Mouse (Mus musculus) testis, adult 2 months (tissue): Measurements from ENCODE around the gene Thegl. TPM values are rescaled to one million over a fixed set of nuclear protein-coding genes. Genes with fewer than 3 reads are reported as not detected.

Source experiments
- H3K27ac ChIP-seq: fragments of 200-500 bp; 2 replicates; pipeline ENCODE4 v1.5.1; 2012; ENCODE audit warnings: low read depth, low read length; ENCODE audit not compliant: control insufficient read depth, insufficient read depth
- H3K27me3 ChIP-seq: fragments of 200-500 bp; 2 replicates; pipeline ENCODE4 v1.6.1; 2012; ENCODE audit warnings: mild to moderate bottlenecking, low read length, moderate library complexity; ENCODE audit not compliant: control insufficient read depth, insufficient read depth
- H3K36me3 ChIP-seq: fragments of 200-500 bp; 2 replicates; pipeline ENCODE4 v1.6.1; 2012; ENCODE audit warnings: mild to moderate bottlenecking, low read length; ENCODE audit not compliant: control insufficient read depth, insufficient read depth
- H3K4me1 ChIP-seq: fragments of 200-500 bp; 2 replicates; pipeline ENCODE4 v1.6.1; 2012; ENCODE audit warnings: low read length; ENCODE audit not compliant: control insufficient read depth, insufficient read depth
- H3K4me3 ChIP-seq: fragments of 200-500 bp; 2 replicates; pipeline ENCODE4 v1.5.1; 2012; ENCODE audit warnings: low read depth, mild to moderate bottlenecking, low read length, moderate library complexity, mixed read lengths; ENCODE audit not compliant: control insufficient read depth
- CTCF ChIP-seq: fragments of 200-500 bp; IDR thresholded peaks from 2 replicates; pipeline ENCODE4 v1.5.1; 2012; ENCODE audit warnings: low read depth, mild to moderate bottlenecking, inconsistent platforms, low read length, moderate library complexity; ENCODE audit not compliant: control insufficient read depth, insufficient read depth, insufficient replicate concordance
- POLR2A ChIP-seq: fragments of 200-500 bp; IDR thresholded peaks from 2 replicates; pipeline ENCODE4 v1.6.1; 2012; ENCODE audit warnings: low read depth, mild to moderate bottlenecking, inconsistent platforms, low read length, moderate library complexity; ENCODE audit not compliant: control insufficient read depth
- polyA plus RNA-seq: library from polyadenylated mRNA; depleted of rRNA; stranded (reverse); fragments of >200 nt; gene quantifications from 2 replicates; pipeline ENCODE4 v1.2.3, GENCODE M21; 2012

Gene Thegl
- polyA plus RNA-seq, 1 experiment, result 149 TPM

DNA sequence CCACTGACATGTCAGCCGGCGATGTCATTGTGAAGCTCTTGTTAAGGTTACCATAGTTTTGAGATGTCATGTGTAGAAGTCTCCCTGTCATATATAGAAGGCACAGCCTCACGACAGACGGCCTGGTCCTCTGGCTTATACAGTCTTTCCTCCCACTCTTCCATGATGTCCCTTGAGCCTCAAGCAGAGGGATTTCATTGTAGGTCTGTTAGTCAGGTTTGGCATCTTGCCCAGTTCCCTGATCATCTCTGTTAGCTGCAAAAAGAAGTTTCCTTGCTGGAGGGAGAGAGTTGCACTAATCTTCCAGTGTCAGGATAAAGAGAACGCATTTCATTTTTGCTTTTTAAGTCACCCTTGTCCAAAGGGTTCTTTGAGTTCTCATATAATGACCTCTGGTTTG is 36.8 kb downstream of the Thegl start:
- Histone ChIP-seq H3K27ac (no peak overlapping the region), H3K4me3 (no peak overlapping the region), H3K36me3 (no peaks in the 10 kb centered on the region), H3K27me3 (no peaks in the 10 kb centered on the region), H3K4me1 (no peaks in the 10 kb centered on the region)
- TF ChIP-seq POLR2A (no peak), CTCF (no peak)

DNA sequence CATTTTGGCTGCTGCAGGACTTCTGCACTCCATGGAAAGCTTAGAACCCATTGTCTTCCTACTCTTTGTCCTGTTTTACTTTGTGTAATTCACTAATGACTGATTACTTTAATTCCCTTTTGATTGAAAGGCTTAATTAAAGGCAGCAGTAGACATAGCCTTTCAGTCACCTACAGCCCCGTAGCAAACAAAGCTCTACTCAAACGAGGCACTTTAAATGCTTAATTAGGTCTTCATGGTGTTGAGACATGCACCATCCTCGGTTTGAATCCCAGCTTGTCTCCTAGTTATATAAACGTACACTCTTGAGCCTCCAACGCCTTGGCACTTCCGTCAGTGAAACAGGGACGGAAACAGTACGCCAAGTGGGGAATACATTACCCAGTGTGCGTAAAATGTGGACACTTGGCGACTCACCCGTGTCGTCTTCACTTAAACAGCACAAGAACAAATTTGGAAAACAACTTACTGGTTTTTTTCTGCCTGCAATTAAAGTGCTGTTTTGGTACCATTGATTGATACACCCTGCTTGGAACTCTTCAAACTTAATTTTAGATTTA is 41.1 kb downstream of the Thegl start:
- no peaks in the 10 kb centered on the region for H3K27me3 ChIP-seq
- no peak overlapping the region for H3K4me3 ChIP-seq
- TF ChIP-seq POLR2A, result no peak
- no peak for TF ChIP-seq CTCF
- no peak overlapping the region for H3K27ac ChIP-seq
- H3K4me1 ChIP-seq, result no peaks in the 10 kb centered on the region; the same call in 1 of the 2 replicates
- no peaks in the 10 kb centered on the region for H3K36me3 ChIP-seq

DNA sequence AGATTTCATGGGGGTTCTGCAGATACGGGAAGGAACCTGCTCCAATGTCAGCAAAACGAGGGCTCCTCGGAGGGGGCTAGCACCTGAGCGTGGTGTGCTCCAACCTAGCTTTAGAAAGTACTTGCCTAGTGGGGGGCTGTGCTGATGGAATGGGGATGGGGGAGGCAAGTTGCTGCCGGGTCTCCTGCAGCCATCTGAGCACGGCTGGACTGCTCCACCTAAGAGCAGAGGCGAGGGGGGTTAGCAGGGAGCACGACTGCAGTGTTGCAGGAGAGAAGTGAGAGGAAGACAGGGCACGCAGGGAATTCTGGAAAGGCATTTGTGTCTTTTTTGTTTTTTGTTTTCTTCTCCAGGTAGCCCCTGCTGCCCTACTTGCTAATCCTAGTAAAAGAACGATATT is 44.5 kb downstream of the Thegl start:
- Histone ChIP-seq H3K4me3 (no peak overlapping the region), H3K4me1 (no peaks in the 10 kb centered on the region; the same call in 1 of the 2 replicates), H3K27ac (no peak overlapping the region), H3K27me3 (no peaks in the 10 kb centered on the region), H3K36me3 (no peaks in the 10 kb centered on the region)
- no peak for TF ChIP-seq CTCF
- no peak for TF ChIP-seq POLR2A

DNA sequence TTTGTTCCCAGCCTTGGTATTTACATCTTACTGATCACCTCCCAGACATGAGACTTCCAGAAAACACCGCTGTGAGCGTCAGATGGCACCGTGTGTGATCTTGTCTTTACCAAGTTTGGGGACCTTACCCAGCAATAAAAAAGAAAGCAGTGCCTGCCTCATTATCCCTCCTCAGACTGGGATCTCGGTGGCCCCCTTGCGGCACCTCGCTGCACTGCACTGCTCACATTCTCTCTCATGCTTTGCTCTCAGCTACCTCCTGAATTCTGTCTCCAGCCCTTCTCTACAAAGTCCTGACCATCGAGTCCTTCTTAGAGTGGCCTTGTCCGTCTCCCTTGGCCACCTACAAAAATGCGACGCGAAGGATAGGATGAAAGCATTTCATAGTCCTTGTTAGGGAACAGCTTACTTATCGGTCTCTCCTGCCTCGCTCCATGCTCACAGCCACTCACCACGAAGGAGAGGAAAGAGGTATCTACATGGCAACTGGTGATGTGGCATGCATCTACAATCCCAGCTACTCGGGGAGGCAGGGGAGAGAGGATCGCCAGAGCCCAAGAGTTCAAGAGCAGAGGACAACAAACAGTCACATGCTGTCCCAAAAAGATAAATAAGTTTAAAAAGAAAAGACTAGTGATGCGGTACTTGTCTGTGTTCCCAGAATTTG is 45.7 kb downstream of the Thegl start:
- peak overlapping the region; percentile 31 for H3K4me3 ChIP-seq
- no peaks in the 10 kb centered on the region; the same call in 1 of the 2 replicates for H3K4me1 ChIP-seq
- TF ChIP-seq POLR2A, result no peak
- TF ChIP-seq CTCF, result peak; percentile 94; the same call in 1 of the 2 replicates
- no peaks in the 10 kb centered on the region for H3K36me3 ChIP-seq
- no peaks in the 10 kb centered on the region for H3K27me3 ChIP-seq
- no peak overlapping the region for H3K27ac ChIP-seq

DNA sequence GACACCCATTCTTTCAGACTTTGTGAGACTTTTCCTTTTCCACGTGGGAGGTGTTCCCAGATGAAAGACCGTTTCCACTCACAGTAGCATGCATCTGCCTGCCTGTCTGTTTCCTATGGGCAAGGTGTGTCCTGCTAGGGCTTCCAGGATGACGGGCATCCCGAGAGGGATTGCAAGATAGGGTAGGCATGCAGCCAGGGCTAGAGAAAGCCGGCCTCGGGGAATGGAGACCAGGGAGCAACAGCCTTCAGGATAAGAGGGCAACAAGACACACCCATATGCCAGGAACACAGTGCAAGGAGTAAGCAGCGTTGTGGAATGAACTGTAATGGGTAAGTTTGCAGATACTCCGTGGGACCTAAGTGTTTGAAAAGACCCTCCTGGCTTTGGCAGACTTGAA is 51.5 kb downstream of the Thegl start:
- no peak overlapping the region for H3K27ac ChIP-seq
- TF ChIP-seq CTCF (no peak), POLR2A (no peak)
- H3K27me3 ChIP-seq, result no peaks in the 10 kb centered on the region

DNA sequence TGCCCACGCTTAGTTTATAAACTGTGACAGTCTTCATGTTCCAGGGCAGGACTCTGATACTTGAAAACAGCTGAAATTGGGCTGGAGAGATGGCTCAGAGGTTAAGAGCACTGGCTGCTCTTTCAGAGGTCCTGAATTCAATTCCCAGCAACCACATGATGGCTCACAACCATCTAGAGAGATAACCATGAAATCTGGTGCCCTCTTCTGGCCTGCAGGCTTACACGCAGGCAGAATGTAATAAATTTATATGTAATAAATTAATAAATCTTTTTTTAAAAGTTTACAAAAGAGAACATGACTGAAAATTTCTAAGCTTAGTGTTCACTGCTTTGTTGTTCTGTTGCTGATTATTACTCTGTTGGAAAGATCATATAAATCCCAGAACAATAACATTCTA is 55.2 kb downstream of the Thegl start:
- Histone ChIP-seq H3K4me3 (no peak overlapping the region), H3K27ac (no peak overlapping the region), H3K36me3 (no peaks in the 10 kb centered on the region), H3K4me1 (peaks cover 3% of the 10 kb centered on the region; the same call in 1 of the 2 replicates), H3K27me3 (no peaks in the 10 kb centered on the region)
- TF ChIP-seq CTCF (no peak), POLR2A (no peak)

More for the DNA sequence above, 51.5 kb downstream of the Thegl start:
- Histone ChIP-seq H3K4me1 (no peaks in the 10 kb centered on the region), H3K36me3 (no peaks in the 10 kb centered on the region), H3K4me3 (no peak overlapping the region)

DNA sequence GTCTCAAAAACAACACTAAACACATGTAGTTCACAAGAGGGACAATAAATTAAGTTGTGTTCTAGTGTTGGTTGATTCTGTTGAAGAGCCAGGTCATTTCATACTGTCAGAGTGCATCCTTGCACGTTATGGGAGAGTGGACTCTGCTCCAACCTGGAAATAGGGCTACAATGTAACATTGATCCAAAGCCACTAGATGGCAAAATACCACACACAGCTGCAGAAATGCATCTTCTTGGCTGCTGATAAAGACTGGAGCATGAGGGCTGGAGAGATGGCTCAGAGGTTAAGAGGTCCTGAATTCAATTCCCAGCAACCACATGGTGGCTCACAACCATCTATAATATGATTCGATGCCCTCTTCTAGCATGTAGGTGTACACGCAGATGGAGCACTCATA is 55.8 kb downstream of the Thegl start:
- H3K27ac ChIP-seq, result peak overlapping the region; percentile 6; the same call in 1 of the 2 replicates
- peaks cover 3% of the 10 kb centered on the region; the same call in 1 of the 2 replicates for H3K4me1 ChIP-seq
- TF ChIP-seq CTCF, result no peak

DNA sequence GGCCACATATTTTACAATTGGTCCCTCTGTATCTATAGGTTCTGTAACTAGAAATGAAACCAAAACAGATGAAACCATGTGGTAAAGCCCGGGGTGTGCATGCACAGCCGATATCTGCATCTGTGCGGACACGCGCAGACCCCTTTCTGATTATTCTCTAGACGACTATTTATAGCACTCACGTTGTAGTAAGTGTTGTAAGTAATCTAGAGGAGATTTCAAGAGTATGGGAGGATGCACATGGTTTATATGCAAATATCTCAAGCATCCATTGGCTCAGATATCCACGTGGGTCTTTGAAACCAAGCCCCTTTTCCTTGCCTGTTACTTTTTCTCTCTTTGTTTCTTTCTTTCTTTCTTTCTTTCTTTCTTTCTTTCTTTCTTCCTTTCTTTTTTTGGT is 58.0 kb downstream of the Thegl start:
- no peaks in the 10 kb centered on the region for H3K27me3 ChIP-seq
- H3K27ac ChIP-seq, result no peak overlapping the region
- no peak overlapping the region for H3K4me3 ChIP-seq
- no peaks in the 10 kb centered on the region for H3K36me3 ChIP-seq
- TF ChIP-seq POLR2A, result no peak
- TF ChIP-seq CTCF, result no peak
- peaks cover 3% of the 10 kb centered on the region; the same call in 1 of the 2 replicates for H3K4me1 ChIP-seq

More for the DNA sequence above, 55.8 kb downstream of the Thegl start:
- Histone ChIP-seq H3K27me3 (no peaks in the 10 kb centered on the region), H3K36me3 (no peaks in the 10 kb centered on the region), H3K4me3 (no peak overlapping the region)
